Mouse (Mus musculus) embryonic fibroblast, embryonic 13.5 days (primary cell): Measurements from ENCODE around the gene Rgsl1.

Experiments
- CTCF ChIP-seq: IDR thresholded peaks from 2 replicates; pipeline ENCODE4 v1.5.1; 2011; ENCODE audit warnings: mild to moderate bottlenecking, control low read depth, low read length, moderate library complexity, borderline replicate concordance; ENCODE audit not compliant: insufficient read depth
- POLR2A ChIP-seq: IDR thresholded peaks from 2 replicates; pipeline ENCODE4 v1.6.1; 2011; ENCODE audit warnings: low read depth, mild to moderate bottlenecking, control low read depth, low read length, moderate library complexity

GRCm38 (mm10) chr1:153844042-153844441 lies at the start of gene Rgsl1:
- no peak for TF ChIP-seq CTCF
- TF ChIP-seq POLR2A = no peak
